Mouse (Mus musculus): ENCODE data around the gene Cacul1. TPM values are rescaled to one million over a fixed set of nuclear protein-coding genes. Genes with fewer than 3 reads are reported as not detected.
"Not testable (repeated sequence)": the region's sequence is repeated elsewhere in the genome, so short reads cannot be mapped to it uniquely, and the experiment has no call there.

The Cacul1 gene
- total RNA-seq (2022), result 10 to 100 TPM; 24.8 to 30.4 (median 27.9) TPM

- DNase-seq (ENCODE audit: low spot score), result peak; percentile 96
These were observed at the start of gene Cacul1 for GRCm38 (mm10) chr19:60580582-60581339. Gene Cacul1, minus strand, starts transcription at chr19:60581025.

- no peak for DNase-seq (ENCODE audit: low spot score)
These were observed 38.6 kb upstream of the Cacul1 start for GRCm38 (mm10) chr19:60619420-60619819.

GRCm38 (mm10) chr19:60617007-60617406 lies 36.2 kb upstream of the Cacul1 start:
- no peak for DNase-seq (ENCODE audit: low spot score)

GRCm38 (mm10) chr19:60615470-60616200 lies 34.8 kb upstream of the Cacul1 start:
- peak; percentile 16 for DNase-seq (ENCODE audit: low spot score)

GRCm38 (mm10) chr19:60611525-60612215 lies 30.8 kb upstream of the Cacul1 start:
- no peak for DNase-seq (ENCODE audit: low spot score)

- peak; percentile 11 for DNase-seq (ENCODE audit: low spot score)
These were observed 27.9 kb upstream of the Cacul1 start for GRCm38 (mm10) chr19:60608766-60609165.

GRCm38 (mm10) chr19:60603586-60603985 lies 22.8 kb upstream of the Cacul1 start:
- no peak for DNase-seq (ENCODE audit: low spot score)

GRCm38 (mm10) chr19:60602066-60602465 lies 21.2 kb upstream of the Cacul1 start:
- DNase-seq (ENCODE audit: low spot score), result not testable (repeated sequence)

- DNase-seq (ENCODE audit: low spot score), result peak; percentile 33
These were observed 17.3 kb upstream of the Cacul1 start for GRCm38 (mm10) chr19:60598025-60598697.

- DNase-seq (ENCODE audit: low spot score), result no peak
These were observed 8.8 kb upstream of the Cacul1 start for GRCm38 (mm10) chr19:60589646-60590045.

GRCm38 (mm10) chr19:60586652-60587051 lies 5.8 kb upstream of the Cacul1 start:
- no peak for DNase-seq (ENCODE audit: low spot score)

GRCm38 (mm10) chr19:60583201-60583600 lies 2.4 kb upstream of the Cacul1 start:
- DNase-seq (ENCODE audit: low spot score), result no peak

GRCm38 (mm10) chr19:60581377-60582290 lies 809 bp upstream of the Cacul1 start:
- peak; percentile 14 for DNase-seq (ENCODE audit: low spot score)

- peak; percentile 23 for DNase-seq (ENCODE audit: low spot score)
These were observed 849 bp downstream of the Cacul1 start for GRCm38 (mm10) chr19:60579771-60580581.

GRCm38 (mm10) chr19:60576741-60577140 lies 4.1 kb downstream of the Cacul1 start:
- no peak for DNase-seq (ENCODE audit: low spot score)

- no peak for DNase-seq (ENCODE audit: low spot score)
These were observed 20.3 kb downstream of the Cacul1 start for GRCm38 (mm10) chr19:60560497-60560896.

- DNase-seq (ENCODE audit: low spot score), result peak; percentile 17
These were observed 25.9 kb downstream of the Cacul1 start for GRCm38 (mm10) chr19:60554866-60555438.

GRCm38 (mm10) chr19:60553501-60553900 lies 27.3 kb downstream of the Cacul1 start:
- DNase-seq (ENCODE audit: low spot score), result peak; percentile 50

GRCm38 (mm10) chr19:60543302-60543701 lies 37.5 kb downstream of the Cacul1 start:
- no peak for DNase-seq (ENCODE audit: low spot score)

Measured in heart, adult 8-10 months (tissue).